Mouse (Mus musculus) C2C12 (cell line): ENCODE data around the gene Gm43518. TPM values are rescaled to one million over a fixed set of nuclear protein-coding genes. Genes with fewer than 3 reads are reported as not detected.

ENCODE experiments used
- H3K27me3 ChIP-seq: one replicate; pipeline ENCODE4 v1.6.1; 2011; ENCODE audit not compliant: control insufficient read depth, insufficient read depth, insufficient read length
- H3K36me3 ChIP-seq: one replicate; pipeline ENCODE4 v1.6.1; 2011; ENCODE audit not compliant: control insufficient read depth, insufficient read depth
- H3K4me3 ChIP-seq: one replicate; pipeline ENCODE4 v1.5.1; 2011; ENCODE audit warnings: mild to moderate bottlenecking, control low read depth; ENCODE audit not compliant: poor library complexity, insufficient read depth, severe bottlenecking
- H3K79me2 ChIP-seq: one replicate; pipeline ENCODE4 v1.6.1; 2011; ENCODE audit not compliant: control insufficient read depth, insufficient read depth
- H3K79me3 ChIP-seq: one replicate; pipeline ENCODE4 v1.6.1; 2011; ENCODE audit warnings: low read depth, control low read depth
- H3ac ChIP-seq: one replicate; pipeline ENCODE3; 2011; ENCODE audit warnings: low read depth; ENCODE audit not compliant: control insufficient read depth, insufficient read length
- CEBPB ChIP-seq: IDR thresholded peaks from one replicate; pipeline ENCODE4 v1.6.1; 2011; ENCODE audit warnings: low read depth, mild to moderate bottlenecking, control low read depth, moderate library complexity
- CTCF ChIP-seq: IDR thresholded peaks from one replicate; pipeline ENCODE4 v1.5.1; 2011; ENCODE audit not compliant: control insufficient read depth, insufficient read depth, insufficient read length
- FOSL1 ChIP-seq: IDR thresholded peaks from one replicate; pipeline ENCODE4 v1.8.0; 2011; ENCODE audit warnings: mild to moderate bottlenecking, low read length; ENCODE audit not compliant: poor library complexity, insufficient read depth, severe bottlenecking
- MAX ChIP-seq: IDR thresholded peaks from one replicate; pipeline ENCODE4 v1.6.1; 2011; ENCODE audit warnings: mild to moderate bottlenecking, control low read depth
- MYOD1 ChIP-seq: IDR thresholded peaks from one replicate; pipeline ENCODE4 v1.6.1; 2011; ENCODE audit warnings: low read depth; ENCODE audit not compliant: control insufficient read depth, insufficient read length
- MYOG ChIP-seq: IDR thresholded peaks from one replicate; pipeline ENCODE4 v1.6.1; 2011; ENCODE audit not compliant: control insufficient read depth, insufficient read length; ENCODE audit errors: extremely low read depth
- USF1 ChIP-seq: IDR thresholded peaks from one replicate; pipeline ENCODE4 v1.6.1; 2011; ENCODE audit warnings: low read depth, mild to moderate bottlenecking, control low read depth, moderate library complexity
- polyA plus RNA-seq: library from polyadenylated mRNA; unstranded; fragments of >200 nt; fragmentation: generic; extraction: Trizol; gene quantifications from one replicate; pipeline ENCODE4 v1.2.1, GENCODE M21; 2012; ENCODE audit warnings: missing spikeins

Gene Gm43518
- polyA plus RNA-seq, 1 experiment, result not detected

- H3K4me3 ChIP-seq, result no peak overlapping the region
- TF ChIP-seq MYOG (no peak), MAX (no peak), CEBPB (no peak), USF1 (no peak), MYOD1 (no peak), FOSL1 (no peak), CTCF (no peak)
- no peaks in the 10 kb centered on the region for H3K79me3 ChIP-seq
- no peaks in the 10 kb centered on the region for H3K27me3 ChIP-seq
- H3ac ChIP-seq, result no peak overlapping the region
- no peaks in the 10 kb centered on the region for H3K79me2 ChIP-seq
- H3K36me3 ChIP-seq, result no peaks in the 10 kb centered on the region
Measured at GRCm38 (mm10) chr5:123952365-123953045, 25.3 kb downstream of the Gm43518 start.

DNA sequence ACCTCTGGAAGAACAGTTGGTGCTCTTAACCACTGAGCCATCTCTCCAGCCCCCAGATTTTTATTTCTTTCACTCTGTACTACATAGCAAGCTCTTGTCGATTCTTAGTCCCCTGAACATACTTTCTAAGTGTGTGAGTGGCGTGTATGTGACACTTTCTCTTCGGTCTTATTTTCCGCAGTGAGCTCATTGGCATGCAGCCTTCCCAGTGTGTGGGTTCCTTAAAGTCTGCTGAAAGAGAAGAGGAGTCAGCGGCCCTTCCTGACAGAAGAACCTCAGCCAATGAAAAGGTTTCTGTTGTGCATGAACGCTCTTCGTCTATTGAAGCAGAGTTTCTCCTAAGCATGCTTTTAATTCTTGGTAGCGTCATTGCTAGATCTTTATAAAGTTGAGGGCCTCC, 30.0 kb downstream of the Gm43518 start:
- no peak overlapping the region for H3ac ChIP-seq
- no peaks in the 10 kb centered on the region for H3K79me2 ChIP-seq
- TF ChIP-seq MAX, result no peak
- no peak for TF ChIP-seq FOSL1
- TF ChIP-seq MYOD1, result no peak
- no peak for TF ChIP-seq CTCF
- H3K36me3 ChIP-seq, result no peaks in the 10 kb centered on the region
- H3K79me3 ChIP-seq, result no peaks in the 10 kb centered on the region
- H3K27me3 ChIP-seq, result no peaks in the 10 kb centered on the region
- H3K4me3 ChIP-seq, result no peak overlapping the region

DNA sequence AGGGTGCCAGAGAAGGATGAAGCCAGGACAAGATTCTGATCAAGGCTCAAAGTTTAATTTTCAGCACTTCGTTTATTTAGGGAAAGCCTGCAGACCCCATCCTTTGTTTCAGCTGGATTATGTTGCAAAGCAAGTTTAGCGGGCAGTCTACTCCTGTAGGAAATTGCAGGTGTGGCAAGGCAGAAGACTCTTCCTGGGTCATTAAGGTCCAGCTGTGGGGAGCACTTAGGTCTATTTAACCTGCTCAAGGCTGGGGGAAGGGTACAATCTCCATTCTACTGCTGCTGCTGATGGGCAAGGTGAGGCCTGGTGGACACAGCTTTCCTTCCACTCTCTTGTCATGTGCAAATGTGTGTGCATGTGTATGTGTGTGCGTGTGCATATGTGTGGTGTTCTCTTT, 31.8 kb downstream of the Gm43518 start:
- Histone ChIP-seq H3K79me3 (no peaks in the 10 kb centered on the region), H3K27me3 (no peaks in the 10 kb centered on the region), H3K4me3 (no peak overlapping the region), H3ac (no peak overlapping the region), H3K36me3 (no peaks in the 10 kb centered on the region), H3K79me2 (no peaks in the 10 kb centered on the region)
- TF ChIP-seq CEBPB, result no peak

DNA sequence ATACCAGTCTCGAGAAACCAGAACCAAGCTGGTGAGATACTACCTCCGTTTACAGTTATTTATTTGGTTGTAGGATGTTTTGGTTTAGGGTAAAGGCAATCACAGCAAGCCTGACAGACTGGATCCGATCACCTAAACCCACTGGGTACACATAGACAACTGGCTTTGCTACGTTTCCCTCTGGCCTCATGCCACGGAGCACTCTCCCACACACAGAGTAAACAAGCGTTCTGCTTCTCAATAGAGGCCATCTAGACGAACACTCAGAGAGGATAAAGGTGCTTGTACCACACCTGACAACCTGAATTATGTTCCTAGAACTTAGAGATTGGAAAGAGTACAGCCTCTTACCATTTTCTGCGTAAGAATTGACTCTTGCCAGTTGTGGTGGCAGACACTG, 32.9 kb downstream of the Gm43518 start:
- Histone ChIP-seq H3K79me2 (no peaks in the 10 kb centered on the region), H3K36me3 (no peaks in the 10 kb centered on the region), H3K27me3 (no peaks in the 10 kb centered on the region), H3ac (no peak overlapping the region), H3K79me3 (no peaks in the 10 kb centered on the region), H3K4me3 (no peak overlapping the region)
- TF ChIP-seq FOSL1, result no peak
- no peak for TF ChIP-seq USF1
- TF ChIP-seq MYOG, result no peak
- TF ChIP-seq MAX, result no peak

DNA sequence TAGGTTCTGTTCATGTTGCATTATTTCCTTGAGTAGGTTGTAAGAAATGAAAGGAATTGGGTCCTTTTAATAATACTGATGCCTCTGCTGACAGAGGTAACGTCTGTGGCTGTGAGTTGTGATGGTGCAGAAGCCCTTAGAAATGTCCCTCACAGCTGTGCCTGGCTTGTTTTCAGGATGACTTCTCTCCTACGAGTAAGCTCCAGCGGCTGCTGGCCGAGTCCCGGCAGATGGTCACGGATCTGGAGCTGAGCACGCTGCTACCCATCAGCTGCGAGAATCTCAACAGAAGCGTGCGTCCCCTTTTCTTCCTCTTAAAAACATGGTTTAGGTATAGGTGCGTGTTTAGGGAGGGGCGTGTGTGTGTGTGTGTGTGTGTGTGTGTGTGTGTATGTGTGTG, 33.8 kb downstream of the Gm43518 start:
- Histone ChIP-seq H3K4me3 (no peak overlapping the region), H3K79me3 (no peaks in the 10 kb centered on the region), H3K79me2 (no peaks in the 10 kb centered on the region), H3K27me3 (no peaks in the 10 kb centered on the region), H3ac (no peak overlapping the region), H3K36me3 (no peaks in the 10 kb centered on the region)
- TF ChIP-seq USF1, result no peak

GRCm38 (mm10) chr5:123964208-123964607, 37.0 kb downstream of the Gm43518 start:
- TF ChIP-seq MYOG (no peak), FOSL1 (no peak)
- Histone ChIP-seq H3ac (no peak overlapping the region), H3K27me3 (no peaks in the 10 kb centered on the region)

DNA sequence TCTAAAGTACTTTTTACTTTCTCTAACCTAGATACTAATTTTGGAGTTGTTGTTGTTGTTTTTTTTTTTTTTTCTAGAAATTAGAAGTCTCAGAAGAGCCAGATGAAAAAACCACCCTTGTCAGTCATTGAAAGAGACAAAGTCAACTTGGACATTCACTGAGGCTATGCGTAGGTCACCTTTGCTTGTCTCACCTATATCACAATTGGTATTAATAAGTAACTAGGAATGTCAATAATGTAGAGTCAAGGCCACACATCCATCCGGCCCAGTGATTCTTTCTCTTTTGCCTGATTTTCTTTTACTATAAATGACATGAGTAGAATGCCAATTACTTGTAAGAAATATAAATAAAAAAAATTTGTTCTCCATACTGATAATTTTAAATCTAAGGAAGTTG, 39.5 kb downstream of the Gm43518 start:
- H3K27me3 ChIP-seq, result no peaks in the 10 kb centered on the region
- H3K79me3 ChIP-seq, result no peaks in the 10 kb centered on the region
- H3K4me3 ChIP-seq, result no peak overlapping the region
- no peaks in the 10 kb centered on the region for H3K79me2 ChIP-seq
- H3ac ChIP-seq, result no peak overlapping the region
- TF ChIP-seq MAX, result no peak
- TF ChIP-seq CTCF, result no peak
- TF ChIP-seq MYOG, result no peak
- TF ChIP-seq FOSL1, result no peak
- TF ChIP-seq MYOD1, result no peak
- TF ChIP-seq USF1, result no peak
- TF ChIP-seq CEBPB, result no peak
- no peaks in the 10 kb centered on the region for H3K36me3 ChIP-seq

More at GRCm38 (mm10) chr5:123964208-123964607, 37.0 kb downstream of the Gm43518 start:
- Histone ChIP-seq H3K36me3 (no peaks in the 10 kb centered on the region), H3K4me3 (no peak overlapping the region), H3K79me3 (no peaks in the 10 kb centered on the region), H3K79me2 (no peaks in the 10 kb centered on the region)
